Mouse (Mus musculus) embryonic facial prominence, embryonic 12.5 days (tissue): ENCODE measurements around the gene Ppp1r3d. TPM values are rescaled to one million over a fixed set of nuclear protein-coding genes. Genes with fewer than 3 reads are reported as not detected.

Experiments used
- ATAC-seq: fragments of 200-750 bp; cut with Nextera tagmentation; 2 replicates; pipeline ENCODE4 v1.8.0; 2017; ENCODE audit not compliant: insufficient number of reproducible peaks, insufficient read depth, low FRiP score, low TSS enrichment
- H3K27ac ChIP-seq: fragments of 300-500 bp; sonication (generic); 2 replicates; pipeline ENCODE4 v1.5.1; 2016; ENCODE audit warnings: mild to moderate bottlenecking
- H3K27me3 ChIP-seq: fragments of 300-500 bp; sonication (generic); 2 replicates; pipeline ENCODE4 v1.6.1; 2016; ENCODE audit warnings: mild to moderate bottlenecking, moderate library complexity
- H3K36me3 ChIP-seq: fragments of 300-500 bp; sonication (generic); 2 replicates; pipeline ENCODE4 v1.6.1; 2016; ENCODE audit warnings: mild to moderate bottlenecking
- H3K4me1 ChIP-seq: fragments of 300-500 bp; sonication (generic); 2 replicates; pipeline ENCODE4 v1.6.1; 2016
- H3K4me2 ChIP-seq: fragments of 300-500 bp; sonication (generic); replicated peaks from 2 replicates; pipeline ENCODE4 v1.6.1; 2016; ENCODE audit warnings: mild to moderate bottlenecking, moderate library complexity
- H3K4me3 ChIP-seq: fragments of 300-500 bp; sonication (generic); 2 replicates; pipeline ENCODE4 v1.5.1; 2016; ENCODE audit warnings: mild to moderate bottlenecking
- H3K9ac ChIP-seq: fragments of 300-500 bp; sonication (generic); 2 replicates; pipeline ENCODE4 v1.6.1; 2016; ENCODE audit warnings: mild to moderate bottlenecking, moderate library complexity
- H3K9me3 ChIP-seq: fragments of 300-500 bp; sonication (generic); 2 replicates; pipeline ENCODE4 v1.6.1; 2016; ENCODE audit warnings: mild to moderate bottlenecking, moderate library complexity
- WGBS: fragments of 180-500 bp; shearing (Covaris S2); methylation state at CpG from one replicate; pipeline ENCODE4 v1.1.7; 2016; 5-methylcytosine and 5-hydroxymethylcytosine counted together
- polyA plus RNA-seq: library from polyadenylated mRNA; unstranded; fragments of >200 nt; fragmentation: Nextera tagmentation; extraction: Ambion mirVana; gene quantifications from 2 replicates; pipeline ENCODE4 v1.2.1, GENCODE M21; 2016

Ppp1r3d gene
- 4.6 and 4.9 TPM in 2 replicates for polyA plus RNA-seq

GRCm38 (mm10) chr2:178414261-178415149 lies at the start of gene Ppp1r3d, which contains the start of gene Fam217b:
Gene Ppp1r3d (minus strand): TSS chr2:178414472.
Gene Fam217b (plus strand): TSS chr2:178414524.
- peak; percentile 83 for ATAC-seq
- Histone ChIP-seq H3K9me3 (no peaks in the 10 kb centered on the region), H3K9ac (peak within 1 kb of the TSS; percentile 72), H3K27ac (peak within 1 kb of the TSS; percentile 30; the same call in 1 of the 2 replicates), H3K4me2 (peak within 1 kb of the TSS; percentile 99), H3K4me1 (peaks cover 16% of the 10 kb centered on the region), H3K4me3 (peak within 1 kb of the TSS; percentile 75), H3K36me3 (no peaks in the 10 kb centered on the region; the same call in 1 of the 2 replicates), H3K27me3 (peaks cover 19% of the 10 kb centered on the region)
- under 1% methylated on average over 66 of the region's 74 CpGs for WGBS

- H3K36me3 ChIP-seq = no peaks in the 10 kb centered on the region
- no peak overlapping the region for H3K27ac ChIP-seq
Measured at GRCm38 (mm10) chr2:178460353-178460752, 46.1 kb upstream of the Ppp1r3d start.

DNA sequence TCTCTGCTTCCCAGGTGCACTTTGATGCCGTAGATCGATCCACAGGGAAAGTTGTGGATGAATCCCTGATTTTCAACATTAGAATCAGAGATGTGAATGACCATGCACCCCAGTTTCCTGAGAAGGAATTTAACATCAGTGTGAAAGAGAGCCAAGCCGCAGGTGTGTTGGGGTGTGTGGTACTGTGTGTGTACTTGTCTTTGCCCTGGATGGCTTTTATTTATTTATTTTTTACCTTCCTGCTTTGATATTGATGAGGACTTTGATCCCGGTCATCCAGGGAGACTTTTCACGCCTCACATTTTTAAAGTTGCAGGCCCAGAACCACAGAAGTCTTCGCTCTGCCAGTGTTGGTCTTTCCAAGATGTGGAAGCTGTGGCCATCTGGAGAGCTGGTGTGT lies 43.1 kb upstream of the Ppp1r3d start:
- Histone ChIP-seq H3K9ac (no peak overlapping the region), H3K27me3 (no peaks in the 10 kb centered on the region), H3K36me3 (no peaks in the 10 kb centered on the region), H3K9me3 (no peaks in the 10 kb centered on the region), H3K4me1 (peaks cover 10% of the 10 kb centered on the region; the same call in 1 of the 2 replicates), H3K27ac (no peak overlapping the region), H3K4me3 (no peak overlapping the region), H3K4me2 (no peak overlapping the region)
- WGBS = 89% methylated on average over 6 of the region's 6 CpGs
- no peak for ATAC-seq

More at GRCm38 (mm10) chr2:178460353-178460752, 46.1 kb upstream of the Ppp1r3d start:
- H3K4me2 ChIP-seq = no peak overlapping the region
- 70% methylated on average over 5 of the region's 5 CpGs for WGBS
- no peaks in the 10 kb centered on the region for H3K9me3 ChIP-seq
- no peak overlapping the region for H3K9ac ChIP-seq
- ATAC-seq = no peak
- peaks cover 3% of the 10 kb centered on the region; the same call in 1 of the 2 replicates for H3K4me1 ChIP-seq
- H3K4me3 ChIP-seq = no peak overlapping the region
- H3K27me3 ChIP-seq = no peaks in the 10 kb centered on the region

DNA sequence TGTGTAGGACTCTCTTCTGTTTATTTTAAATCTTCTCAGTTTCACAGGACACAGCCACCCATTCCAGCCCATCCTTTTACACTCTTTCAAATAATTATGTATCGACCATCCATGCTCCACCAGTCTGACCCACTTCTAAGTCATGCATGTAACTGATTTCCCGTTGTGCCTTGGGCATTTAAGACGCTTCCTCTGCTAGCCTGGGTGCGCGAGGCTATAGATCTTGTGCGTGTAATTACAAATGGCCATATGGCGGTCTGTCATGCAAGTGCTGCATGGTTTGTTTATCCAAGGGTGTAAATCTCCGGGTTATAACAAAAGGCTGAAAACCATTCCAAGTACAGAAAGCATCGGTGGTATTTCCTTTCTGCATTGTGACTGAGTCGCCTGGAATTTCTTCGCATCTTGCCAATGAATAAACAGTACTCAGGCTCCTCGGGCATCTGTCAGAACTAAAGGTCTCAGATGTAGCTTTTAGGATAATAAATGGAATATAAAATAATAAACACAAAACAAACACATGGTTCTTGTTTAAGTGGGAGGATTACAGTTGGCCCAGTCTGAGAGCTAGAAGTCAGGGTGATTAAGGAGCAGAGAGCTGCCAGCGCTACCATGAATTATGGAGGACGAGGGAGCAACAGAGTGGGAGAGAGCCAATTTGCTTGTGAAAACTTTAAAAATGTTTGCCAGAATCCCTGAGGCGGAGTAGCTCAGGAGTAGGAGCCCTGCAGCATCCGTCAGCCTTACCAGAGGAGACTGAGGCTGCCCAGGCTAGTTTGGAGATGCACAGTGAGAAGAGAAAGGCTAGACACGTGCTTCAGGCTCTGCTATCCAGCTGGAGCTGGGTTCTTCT lies 40.6 kb upstream of the Ppp1r3d start:
- no peaks in the 10 kb centered on the region for H3K27me3 ChIP-seq
- ATAC-seq = peak; percentile 38
- H3K9ac ChIP-seq = no peak overlapping the region
- peak overlapping the region; percentile 69 for H3K27ac ChIP-seq
- no peaks in the 10 kb centered on the region for H3K36me3 ChIP-seq
- H3K4me1 ChIP-seq = peaks cover 10% of the 10 kb centered on the region; the same call in 1 of the 2 replicates
- peak overlapping the region; percentile 21; the same call in 1 of the 2 replicates for H3K4me2 ChIP-seq
- H3K9me3 ChIP-seq = no peaks in the 10 kb centered on the region
- WGBS = 30% methylated on average over 17 of the region's 17 CpGs
- H3K4me3 ChIP-seq = no peak overlapping the region

DNA sequence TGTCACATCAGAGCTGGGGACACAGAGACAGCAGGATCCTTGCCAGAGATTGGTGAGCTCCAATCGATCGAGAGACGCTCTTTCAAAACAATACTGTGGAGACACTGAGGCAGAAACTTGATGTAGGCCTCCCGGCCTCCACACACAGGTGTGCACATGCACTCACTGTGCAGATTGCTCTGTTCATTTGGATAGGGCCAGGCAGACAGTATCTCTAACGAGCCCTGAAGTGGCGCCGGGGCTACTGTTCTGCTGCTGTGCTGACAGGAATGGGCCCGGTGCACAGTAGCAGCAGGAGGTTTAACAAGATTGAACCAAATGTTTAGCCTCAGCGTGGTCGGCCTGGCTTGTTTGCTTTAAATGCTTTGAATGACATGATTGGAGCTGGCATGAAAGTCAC lies 36.7 kb upstream of the Ppp1r3d start:
- Histone ChIP-seq H3K9me3 (no peaks in the 10 kb centered on the region), H3K4me3 (no peak overlapping the region), H3K27me3 (no peaks in the 10 kb centered on the region), H3K27ac (no peak overlapping the region), H3K4me2 (no peak overlapping the region), H3K36me3 (no peaks in the 10 kb centered on the region), H3K4me1 (peaks cover 10% of the 10 kb centered on the region; the same call in 1 of the 2 replicates), H3K9ac (no peak overlapping the region)
- no peak for ATAC-seq
- WGBS = 63% methylated on average over 10 of the region's 10 CpGs

- Histone ChIP-seq H3K9me3 (no peaks in the 10 kb centered on the region), H3K27ac (no peak overlapping the region), H3K4me3 (no peak overlapping the region), H3K27me3 (no peaks in the 10 kb centered on the region), H3K4me2 (no peak overlapping the region), H3K36me3 (no peaks in the 10 kb centered on the region), H3K9ac (no peak overlapping the region), H3K4me1 (peaks cover 6% of the 10 kb centered on the region; the same call in 1 of the 2 replicates)
- 5% methylated on average over 2 of the region's 2 CpGs for WGBS
- no peak for ATAC-seq
Measured at GRCm38 (mm10) chr2:178450236-178450635, 36.0 kb upstream of the Ppp1r3d start.

DNA sequence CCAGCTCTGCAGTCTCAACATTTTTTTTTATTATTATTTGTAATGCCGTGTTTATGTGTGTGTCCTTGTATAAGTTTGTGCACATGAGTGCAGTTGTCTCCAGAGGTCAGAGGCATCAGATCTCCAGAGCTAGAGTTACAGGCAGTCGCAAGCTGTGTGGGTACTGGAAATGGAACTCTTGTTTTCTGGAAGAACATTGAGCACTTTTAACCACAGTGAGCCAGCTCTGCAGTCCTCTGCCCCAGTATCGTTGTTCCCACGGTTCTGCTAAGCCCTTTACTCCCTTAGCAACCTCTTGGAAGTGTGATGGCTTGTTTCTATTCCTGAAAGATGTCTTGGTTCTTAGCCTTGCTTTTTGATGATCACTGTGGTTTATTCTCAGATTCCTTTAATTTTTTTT lies 35.1 kb upstream of the Ppp1r3d start:
- Histone ChIP-seq H3K4me3 (no peak overlapping the region), H3K4me2 (no peak overlapping the region), H3K27me3 (no peaks in the 10 kb centered on the region), H3K36me3 (no peaks in the 10 kb centered on the region), H3K9me3 (no peaks in the 10 kb centered on the region), H3K27ac (no peak overlapping the region), H3K9ac (no peak overlapping the region), H3K4me1 (no peaks in the 10 kb centered on the region; the same call in 1 of the 2 replicates)
- WGBS = 77% methylated on average over 4 of the region's 4 CpGs
- ATAC-seq = no peak

GRCm38 (mm10) chr2:178437311-178437710 lies 23.0 kb upstream of the Ppp1r3d start:
- Histone ChIP-seq H3K27me3 (no peaks in the 10 kb centered on the region), H3K27ac (no peak overlapping the region), H3K9me3 (no peaks in the 10 kb centered on the region), H3K4me2 (no peak overlapping the region), H3K4me1 (peaks cover 18% of the 10 kb centered on the region; the same call in 1 of the 2 replicates), H3K4me3 (no peak overlapping the region), H3K9ac (no peak overlapping the region), H3K36me3 (no peaks in the 10 kb centered on the region)
- WGBS = 52% methylated on average over 9 of the region's 9 CpGs
- no peak for ATAC-seq

DNA sequence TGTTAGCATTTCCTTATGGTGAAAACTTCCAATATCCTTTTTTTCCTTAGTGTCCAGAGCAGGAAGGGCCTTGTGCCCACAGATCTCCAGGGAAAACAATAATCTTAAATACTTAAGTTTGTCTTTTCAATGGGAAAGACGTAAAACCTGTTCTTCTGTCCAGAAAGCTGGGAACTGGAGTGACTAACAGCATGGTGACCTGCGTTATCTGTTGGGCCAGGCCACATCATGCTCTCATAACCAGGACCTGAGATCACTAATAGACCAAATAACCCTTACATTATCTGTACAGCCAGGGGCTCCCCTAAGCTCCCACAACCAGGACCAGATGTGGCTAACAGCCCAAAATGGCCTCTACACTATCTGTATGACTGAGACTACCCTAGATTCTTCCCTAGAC lies 19.6 kb upstream of the Ppp1r3d start:
- H3K36me3 ChIP-seq = no peaks in the 10 kb centered on the region
- WGBS = 60% methylated on average over 2 of the region's 2 CpGs
- ATAC-seq = no peak
- H3K9ac ChIP-seq = no peak overlapping the region
- no peak overlapping the region for H3K4me3 ChIP-seq
- no peak overlapping the region for H3K27ac ChIP-seq
- H3K27me3 ChIP-seq = no peaks in the 10 kb centered on the region
- peaks cover 21% of the 10 kb centered on the region; the same call in 1 of the 2 replicates for H3K4me1 ChIP-seq
- no peak overlapping the region for H3K4me2 ChIP-seq
- no peaks in the 10 kb centered on the region for H3K9me3 ChIP-seq

GRCm38 (mm10) chr2:178433495-178433894 lies 19.2 kb upstream of the Ppp1r3d start:
- Histone ChIP-seq H3K9me3 (no peaks in the 10 kb centered on the region), H3K4me3 (no peak overlapping the region), H3K27ac (no peak overlapping the region), H3K27me3 (no peaks in the 10 kb centered on the region), H3K4me1 (peaks cover 21% of the 10 kb centered on the region; the same call in 1 of the 2 replicates), H3K4me2 (no peak overlapping the region), H3K36me3 (no peaks in the 10 kb centered on the region), H3K9ac (no peak overlapping the region)
- ATAC-seq = no peak
- 69% methylated on average over 2 of the region's 2 CpGs for WGBS

GRCm38 (mm10) chr2:178430231-178430630 lies 16.0 kb upstream of the Ppp1r3d start, which contains the start of gene Cdh26:
Gene Cdh26 (plus strand): TSS chr2:178430531.
- 78% methylated on average over 4 of the region's 4 CpGs for WGBS
- H3K27me3 ChIP-seq = 0 out of 2 replicates have a peak, but pooled peaks cover 4% of the 10 kb centered on the region
- no peak within 1 kb of the TSS for H3K9ac ChIP-seq

More at GRCm38 (mm10) chr2:178430231-178430630, 16.0 kb upstream of the Ppp1r3d start, which contains the start of gene Cdh26:
- Histone ChIP-seq H3K27ac (no peak within 1 kb of the TSS), H3K4me3 (no peak within 1 kb of the TSS), H3K9me3 (no peaks in the 10 kb centered on the region), H3K4me2 (no peak within 1 kb of the TSS), H3K36me3 (no peaks in the 10 kb centered on the region), H3K4me1 (peaks cover 16% of the 10 kb centered on the region; the same call in 1 of the 2 replicates)
- ATAC-seq = no peak
